Mouse (Mus musculus) heart, embryonic 13.5 days (tissue): ENCODE results near the gene Tmem121. TPM values are rescaled to one million over a fixed set of nuclear protein-coding genes. Genes with fewer than 3 reads are reported as not detected.

Source experiments
- ATAC-seq: fragments of 200-750 bp; cut with Nextera tagmentation; 2 replicates; pipeline ENCODE4 v1.8.0; 2017; ENCODE audit warnings: moderate TSS enrichment; ENCODE audit not compliant: insufficient number of reproducible peaks, low FRiP score, low TSS enrichment; ENCODE audit errors: extremely low read depth
- H3K27ac ChIP-seq: fragments of 300-500 bp; sonication (generic); replicated peaks from 2 replicates; pipeline ENCODE4 v1.5.1; 2015; ENCODE audit warnings: moderate library complexity, mild to moderate bottlenecking, inconsistent platforms
- H3K27me3 ChIP-seq: fragments of 300-500 bp; sonication (generic); replicated peaks from 2 replicates; pipeline ENCODE4 v1.6.1; 2015; ENCODE audit warnings: mild to moderate bottlenecking, inconsistent platforms
- H3K36me3 ChIP-seq: fragments of 300-500 bp; sonication (generic); 2 replicates; pipeline ENCODE4 v1.6.1; 2015; ENCODE audit warnings: mild to moderate bottlenecking, inconsistent platforms
- H3K4me1 ChIP-seq: fragments of 300-500 bp; sonication (generic); 2 replicates; pipeline ENCODE4 v1.6.1; 2015; ENCODE audit warnings: inconsistent platforms
- H3K4me2 ChIP-seq: fragments of 300-500 bp; sonication (generic); 2 replicates; pipeline ENCODE4 v1.6.1; 2015; ENCODE audit warnings: inconsistent platforms, mild to moderate bottlenecking, moderate library complexity
- H3K4me3 ChIP-seq: fragments of 300-500 bp; sonication (generic); 2 replicates; pipeline ENCODE4 v1.5.1; 2015; ENCODE audit warnings: moderate library complexity, mild to moderate bottlenecking, inconsistent platforms
- H3K9ac ChIP-seq: fragments of 300-500 bp; sonication (generic); 2 replicates; pipeline ENCODE4 v1.6.1; 2015; ENCODE audit warnings: inconsistent platforms, mild to moderate bottlenecking, moderate library complexity
- H3K9me3 ChIP-seq: fragments of 300-500 bp; sonication (generic); 2 replicates; pipeline ENCODE4 v1.6.1; 2016; ENCODE audit warnings: inconsistent platforms
- WGBS: fragments of 180-500 bp; shearing (Covaris S2); methylation state at CpG from one replicate; pipeline ENCODE4 v1.1.7; 2015; ENCODE audit warnings: mixed read lengths; 5-methylcytosine and 5-hydroxymethylcytosine counted together
- polyA plus RNA-seq: library from polyadenylated mRNA; unstranded; fragments of >200 nt; fragmentation: Nextera tagmentation; extraction: Ambion mirVana; gene quantifications from 2 replicates; pipeline ENCODE4 v1.2.1, GENCODE M21; 2015

Gene Tmem121
- polyA plus RNA-seq, 1 experiment from 2014 or later = 3.1 TPM

DNA sequence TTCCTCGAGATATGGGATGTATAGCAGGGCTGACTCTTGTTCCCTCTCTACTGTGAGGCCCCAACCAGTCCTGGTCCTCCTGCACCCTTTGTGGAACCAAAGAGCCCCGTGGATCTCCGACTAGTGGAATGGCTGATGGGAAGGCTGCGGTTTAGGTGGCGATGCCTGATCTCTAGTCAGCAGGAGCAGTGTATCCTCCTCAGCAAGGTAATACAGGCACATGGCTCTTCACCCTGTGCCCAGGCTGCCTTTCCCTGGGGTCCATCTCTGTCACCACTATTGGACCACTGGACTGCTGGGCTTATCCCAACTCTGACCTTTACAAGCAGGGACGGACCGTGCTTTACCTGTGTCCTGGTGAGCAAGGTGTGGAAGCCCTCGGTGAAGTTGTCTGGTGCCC lies 28.2 kb upstream of the Tmem121 start:
- Histone ChIP-seq H3K9me3 (no peaks in the 10 kb centered on the region), H3K4me3 (peak overlapping the region; percentile 72; the same call in 1 of the 2 replicates), H3K27me3 (no peaks in the 10 kb centered on the region), H3K36me3 (peaks cover 18% of the 10 kb centered on the region), H3K4me1 (peaks cover 33% of the 10 kb centered on the region), H3K9ac (peak overlapping the region; percentile 81; the same call in 1 of the 2 replicates), H3K27ac (no peak overlapping the region), H3K4me2 (peak overlapping the region; percentile 92)
- 93% methylated on average over 8 of the region's 8 CpGs for WGBS
- ATAC-seq = no peak

DNA sequence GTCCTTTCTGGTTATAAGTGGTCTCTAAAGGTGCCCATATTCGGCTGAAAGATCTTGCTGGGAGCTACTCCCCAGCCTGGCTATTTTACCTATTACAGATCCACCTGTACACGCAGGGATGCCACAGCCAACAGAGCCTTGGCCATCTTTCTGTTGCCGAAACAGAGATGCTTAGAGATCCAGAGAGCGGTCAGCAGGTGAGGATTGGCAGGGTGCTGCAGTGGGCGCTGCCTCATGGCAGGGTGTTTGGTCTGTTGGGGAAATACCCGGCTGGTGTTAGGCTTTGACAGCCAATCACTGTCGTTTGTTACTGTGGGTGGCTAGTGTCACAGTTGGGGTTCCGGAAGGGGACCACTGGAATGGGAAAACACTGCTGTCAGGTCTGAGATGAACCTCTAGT lies 27.8 kb upstream of the Tmem121 start:
- no peaks in the 10 kb centered on the region for H3K9me3 ChIP-seq
- WGBS = 88% methylated on average over 8 of the region's 8 CpGs
- H3K4me1 ChIP-seq = peaks cover 29% of the 10 kb centered on the region
- no peak overlapping the region for H3K9ac ChIP-seq
- H3K4me2 ChIP-seq = no peak overlapping the region
- no peak overlapping the region for H3K27ac ChIP-seq
- ATAC-seq = no peak
- no peaks in the 10 kb centered on the region for H3K27me3 ChIP-seq
- no peak overlapping the region for H3K4me3 ChIP-seq
- peaks cover 20% of the 10 kb centered on the region for H3K36me3 ChIP-seq

DNA sequence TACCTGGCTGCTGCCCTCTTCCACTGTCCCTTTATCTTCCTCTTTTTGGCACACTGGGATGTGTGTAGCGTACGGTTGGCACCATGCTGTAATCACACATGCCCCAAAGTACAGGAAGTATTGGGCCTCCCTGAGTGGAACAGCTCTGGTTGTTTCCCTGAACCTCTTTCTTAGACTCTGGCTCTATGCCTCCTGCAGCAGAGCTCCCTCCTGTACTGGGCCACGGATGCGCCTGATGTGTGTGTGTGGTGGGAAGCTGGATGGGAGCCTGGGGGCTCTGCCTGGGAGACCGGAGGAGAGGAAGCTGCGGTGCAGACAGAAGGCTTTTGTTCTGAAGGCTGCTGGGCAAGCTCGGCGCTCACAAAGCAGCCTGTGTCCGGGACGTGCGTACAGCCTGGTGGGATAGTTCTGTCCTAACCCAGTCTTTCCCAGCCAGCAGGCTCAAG lies 22.1 kb upstream of the Tmem121 start:
- Histone ChIP-seq H3K9me3 (no peaks in the 10 kb centered on the region), H3K36me3 (peaks cover 29% of the 10 kb centered on the region), H3K9ac (no peak overlapping the region), H3K4me3 (no peak overlapping the region), H3K4me2 (no peak overlapping the region), H3K27me3 (no peaks in the 10 kb centered on the region), H3K27ac (0 out of 2 replicates have a peak overlapping the region, but pooled peaks have one; percentile 3), H3K4me1 (no peaks in the 10 kb centered on the region)
- no peak for ATAC-seq
- WGBS = 81% methylated on average over 11 of the region's 11 CpGs

DNA sequence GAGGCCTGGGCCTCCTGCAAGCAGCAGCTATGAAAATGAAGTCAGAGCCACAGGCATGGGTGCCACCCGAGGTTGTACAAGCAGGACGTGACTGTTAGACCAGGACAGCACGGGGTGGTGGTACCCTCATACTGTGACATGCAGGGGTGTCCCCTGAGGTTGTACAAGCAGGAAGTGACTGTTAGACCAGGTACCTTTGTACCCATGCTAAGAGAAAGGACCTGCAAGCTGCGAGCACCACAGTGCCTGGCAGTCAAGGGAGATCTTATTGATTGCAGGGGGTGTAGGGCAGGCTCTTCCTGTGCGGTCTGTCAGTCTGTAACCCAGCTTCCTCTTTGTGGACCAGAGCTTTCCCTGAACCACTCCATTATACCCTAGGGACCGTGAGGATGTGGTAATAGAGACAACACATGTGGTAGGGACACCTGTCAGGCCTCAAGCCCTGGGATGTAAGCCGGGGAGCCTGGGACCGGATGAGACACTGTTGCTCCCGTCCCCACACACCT lies 17.6 kb upstream of the Tmem121 start:
- no peak overlapping the region for H3K27ac ChIP-seq
- peaks cover 14% of the 10 kb centered on the region for H3K36me3 ChIP-seq
- no peak overlapping the region for H3K4me3 ChIP-seq
- no peak overlapping the region for H3K4me2 ChIP-seq
- WGBS = 73% methylated on average over 9 of the region's 9 CpGs
- H3K27me3 ChIP-seq = no peaks in the 10 kb centered on the region
- no peak overlapping the region for H3K9ac ChIP-seq
- H3K4me1 ChIP-seq = no peaks in the 10 kb centered on the region
- H3K9me3 ChIP-seq = no peaks in the 10 kb centered on the region
- ATAC-seq = no peak

DNA sequence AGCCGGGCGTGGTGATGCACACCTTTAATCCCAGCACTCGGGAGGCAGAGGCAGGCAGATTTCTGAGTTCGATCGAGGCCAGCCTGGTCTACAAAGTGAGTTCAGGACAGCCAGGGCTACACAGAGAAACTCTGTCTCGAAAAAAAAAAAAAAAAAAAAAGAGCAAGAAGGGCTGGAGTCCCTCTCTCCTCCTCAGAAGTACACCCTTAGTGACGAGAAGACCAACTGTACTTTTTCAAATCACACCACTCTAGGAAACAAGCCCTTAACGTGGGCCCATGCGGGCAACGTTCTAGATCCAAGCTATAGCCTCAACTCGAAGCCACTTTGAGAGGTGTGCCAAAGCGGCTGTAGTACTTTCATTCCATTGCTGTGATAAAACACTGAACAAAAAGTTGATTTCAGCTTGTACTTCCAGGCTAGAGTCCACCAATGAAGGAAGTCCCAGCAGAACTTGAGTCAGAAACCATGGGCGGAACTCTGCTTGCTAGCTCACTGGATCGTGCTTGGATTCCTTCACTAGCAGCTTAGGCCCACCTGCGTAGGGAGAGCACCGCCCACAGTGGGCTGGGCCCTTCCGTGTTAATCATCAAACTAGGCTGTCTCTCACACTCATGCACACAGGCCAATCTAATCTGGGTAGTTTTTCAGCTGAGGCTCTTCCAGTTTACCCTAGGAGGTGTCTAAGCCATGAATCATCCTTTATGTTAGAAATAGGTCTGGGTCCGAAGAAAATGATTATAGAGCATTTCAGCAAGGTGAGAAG lies 8.6 kb upstream of the Tmem121 start:
- ATAC-seq = no peak
- H3K4me2 ChIP-seq = no peak overlapping the region
- H3K4me3 ChIP-seq = no peak overlapping the region
- no peaks in the 10 kb centered on the region for H3K27me3 ChIP-seq
- no peaks in the 10 kb centered on the region for H3K36me3 ChIP-seq
- no peak overlapping the region for H3K9ac ChIP-seq
- 79% methylated on average over 18 of the region's 18 CpGs for WGBS
- H3K9me3 ChIP-seq = no peaks in the 10 kb centered on the region
- H3K4me1 ChIP-seq = no peaks in the 10 kb centered on the region
- no peak overlapping the region for H3K27ac ChIP-seq

DNA sequence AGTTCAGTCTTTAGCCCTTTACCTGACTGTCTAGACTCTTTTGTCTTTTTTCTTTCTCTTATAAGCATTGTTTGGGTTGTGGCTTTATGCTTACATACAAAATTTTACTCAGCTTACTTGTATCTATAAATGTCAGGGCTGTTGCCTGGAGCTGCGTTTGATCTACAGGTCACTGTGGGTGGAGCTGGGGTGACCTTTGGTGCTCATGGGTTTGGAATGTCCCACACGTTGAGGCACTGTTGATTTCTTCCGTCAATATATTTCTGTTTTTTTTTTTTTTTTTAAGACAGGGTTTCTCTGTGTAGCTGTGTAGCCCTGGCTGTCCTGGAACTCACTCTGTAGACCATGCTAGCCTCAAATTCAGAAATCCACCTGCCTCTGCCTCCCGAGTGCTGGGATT lies 4.7 kb upstream of the Tmem121 start:
- H3K27me3 ChIP-seq = peaks cover 26% of the 10 kb centered on the region
- no peak overlapping the region for H3K4me2 ChIP-seq
- no peak overlapping the region for H3K4me3 ChIP-seq
- peaks cover 5% of the 10 kb centered on the region for H3K4me1 ChIP-seq
- no peaks in the 10 kb centered on the region for H3K9me3 ChIP-seq
- WGBS = 53% methylated on average over 4 of the region's 4 CpGs
- H3K27ac ChIP-seq = no peak overlapping the region
- ATAC-seq = no peak
- H3K9ac ChIP-seq = no peak overlapping the region
- H3K36me3 ChIP-seq = no peaks in the 10 kb centered on the region

DNA sequence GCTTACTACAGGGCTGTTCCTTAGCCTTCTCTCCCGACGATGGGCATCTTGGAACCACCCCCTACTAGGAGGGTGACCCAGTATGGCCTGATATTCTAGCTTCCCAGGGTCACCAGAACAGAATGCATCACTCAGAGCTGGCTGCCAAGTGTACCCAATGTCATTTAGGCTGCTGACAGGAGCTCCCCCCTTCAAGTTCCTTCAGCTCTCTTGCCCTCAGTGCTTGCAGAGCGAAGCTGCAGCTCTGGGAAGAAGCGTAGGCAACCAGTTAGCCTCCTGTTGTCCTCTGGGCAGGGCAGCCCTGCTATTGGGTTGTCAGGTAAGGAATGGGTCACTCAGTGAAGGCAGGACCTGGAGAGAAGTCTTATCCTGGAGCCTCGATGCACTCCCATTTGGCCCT lies 785 bp upstream of the Tmem121 start:
- no peak overlapping the region for H3K9ac ChIP-seq
- H3K27ac ChIP-seq = no peak overlapping the region
- H3K36me3 ChIP-seq = no peaks in the 10 kb centered on the region
- no peak overlapping the region for H3K4me3 ChIP-seq
- H3K9me3 ChIP-seq = no peaks in the 10 kb centered on the region
- 57% methylated on average over 5 of the region's 5 CpGs for WGBS
- ATAC-seq = no peak
- peaks cover 59% of the 10 kb centered on the region for H3K27me3 ChIP-seq
- H3K4me2 ChIP-seq = peak overlapping the region; percentile 91
- peaks cover 26% of the 10 kb centered on the region for H3K4me1 ChIP-seq

DNA sequence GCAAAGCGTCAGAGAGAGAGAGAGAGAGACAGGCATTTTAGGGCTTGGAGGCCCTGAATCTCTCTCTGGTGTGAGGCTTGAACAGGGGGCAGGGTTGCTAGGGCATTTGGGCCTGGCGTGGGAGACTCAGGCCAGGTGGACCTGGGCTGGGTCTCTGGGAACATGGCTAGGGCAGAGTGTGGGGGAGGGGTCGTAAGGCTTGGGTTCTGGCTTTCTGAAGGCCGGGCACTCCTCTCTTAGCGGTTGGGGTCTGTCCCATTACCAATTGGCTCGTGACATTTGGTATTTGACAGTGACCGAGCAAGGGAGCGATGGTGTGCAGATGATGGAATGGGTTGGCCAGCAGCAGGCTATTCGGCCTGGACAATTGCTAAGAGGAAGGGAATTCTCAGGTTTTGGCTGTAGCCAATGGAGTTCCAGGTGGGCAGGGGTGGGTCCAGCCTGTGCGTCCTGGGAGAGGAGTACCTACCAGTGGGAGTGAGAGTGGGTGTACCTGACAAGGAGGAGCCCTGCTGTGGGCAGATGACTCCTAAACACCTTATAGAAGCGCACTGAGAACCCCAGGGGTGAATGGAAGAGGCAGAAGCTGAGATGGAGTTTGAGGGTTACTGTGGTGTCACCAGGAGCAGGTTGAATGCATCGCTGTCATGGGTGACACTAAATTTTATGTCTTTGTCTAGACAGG lies 738 bp downstream of the Tmem121 start:
- peaks cover 26% of the 10 kb centered on the region for H3K4me1 ChIP-seq
- no peaks in the 10 kb centered on the region for H3K9me3 ChIP-seq
- peak overlapping the region; percentile 81 for H3K9ac ChIP-seq
- H3K27me3 ChIP-seq = peaks cover 59% of the 10 kb centered on the region
- no peak for ATAC-seq
- peak overlapping the region; percentile 64 for H3K4me3 ChIP-seq
- 43% methylated on average over 12 of the region's 12 CpGs for WGBS
- peak overlapping the region; percentile 91 for H3K4me2 ChIP-seq
- H3K27ac ChIP-seq = no peak overlapping the region
- H3K36me3 ChIP-seq = no peaks in the 10 kb centered on the region

DNA sequence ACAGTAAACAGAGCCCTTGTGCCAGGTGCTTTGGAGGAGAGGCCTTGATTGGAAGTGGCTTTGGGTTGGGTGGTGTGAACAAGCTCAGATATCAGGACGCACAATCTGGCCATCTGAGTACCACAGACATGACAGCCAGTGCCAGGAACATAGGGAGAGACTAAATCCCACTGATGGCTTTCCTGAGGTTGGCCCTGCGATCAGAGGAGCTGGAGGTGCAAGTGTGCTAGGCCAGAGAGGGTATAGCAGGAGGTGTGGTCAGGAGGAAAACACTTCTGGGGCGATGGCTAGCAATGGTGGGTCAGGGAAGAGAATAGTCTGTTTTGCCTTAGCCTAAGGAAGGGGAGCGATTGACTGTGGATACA lies 1.3 kb downstream of the Tmem121 start:
- H3K4me3 ChIP-seq = peak overlapping the region; percentile 52
- peak overlapping the region; percentile 91 for H3K4me2 ChIP-seq
- H3K4me1 ChIP-seq = peaks cover 26% of the 10 kb centered on the region
- no peak for ATAC-seq
- peaks cover 59% of the 10 kb centered on the region for H3K27me3 ChIP-seq
- no peak overlapping the region for H3K27ac ChIP-seq
- 47% methylated on average over 4 of the region's 4 CpGs for WGBS
- peak overlapping the region; percentile 67 for H3K9ac ChIP-seq
- H3K9me3 ChIP-seq = no peaks in the 10 kb centered on the region
- no peaks in the 10 kb centered on the region for H3K36me3 ChIP-seq

DNA sequence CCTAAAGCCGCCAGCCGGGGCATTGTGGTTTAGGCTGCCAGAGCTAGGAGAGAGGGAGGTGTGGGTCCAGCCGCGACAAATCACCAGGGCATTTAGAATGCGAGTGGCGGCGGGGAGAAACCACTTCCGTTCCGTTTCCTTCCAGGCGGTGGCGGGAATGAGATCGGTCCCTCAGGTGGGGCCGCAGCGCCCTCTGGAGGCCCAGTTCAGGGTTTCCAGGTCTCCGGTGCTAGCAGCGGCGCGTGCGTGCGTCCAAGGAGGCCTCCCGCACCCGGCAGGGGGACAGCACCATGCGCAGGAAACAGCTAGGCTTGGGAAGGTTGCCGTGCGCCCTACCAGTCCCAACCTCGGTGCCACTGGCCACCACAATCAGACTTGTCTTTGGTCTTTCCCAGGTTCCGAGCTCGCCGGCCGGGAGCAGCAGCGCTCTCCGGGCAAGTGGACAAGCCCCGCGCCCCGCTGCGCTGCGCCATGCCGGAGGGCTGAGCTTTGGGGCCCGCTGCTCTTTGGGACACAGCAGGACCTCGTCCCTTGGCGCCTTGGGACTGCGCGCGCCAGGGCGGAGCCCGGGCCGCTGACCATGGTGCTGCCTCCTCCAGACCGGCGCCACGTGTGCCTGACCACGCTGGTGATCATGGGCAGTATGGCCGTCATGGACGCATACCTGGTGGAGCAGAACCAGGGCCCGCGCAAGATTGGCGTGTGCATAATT lies 2.0 kb downstream of the Tmem121 start:
- peak overlapping the region; percentile 91 for H3K4me2 ChIP-seq
- H3K27me3 ChIP-seq = peaks cover 59% of the 10 kb centered on the region
- peak overlapping the region; percentile 67 for H3K9ac ChIP-seq
- ATAC-seq = no peak
- peak overlapping the region; percentile 52 for H3K4me3 ChIP-seq
- H3K27ac ChIP-seq = no peak overlapping the region
- H3K9me3 ChIP-seq = no peaks in the 10 kb centered on the region
- H3K36me3 ChIP-seq = no peaks in the 10 kb centered on the region
- 1% methylated on average over 56 of the region's 56 CpGs for WGBS
- H3K4me1 ChIP-seq = peaks cover 26% of the 10 kb centered on the region

- no peak overlapping the region for H3K9ac ChIP-seq
- ATAC-seq = no peak
- H3K9me3 ChIP-seq = no peaks in the 10 kb centered on the region
- peaks cover 57% of the 10 kb centered on the region for H3K27me3 ChIP-seq
- no peak overlapping the region for H3K27ac ChIP-seq
- H3K4me2 ChIP-seq = peak overlapping the region; percentile 91
- whole genome bisulfite sequencing = 71% methylated on average over 51 of the region's 51 CpGs
- H3K36me3 ChIP-seq = no peaks in the 10 kb centered on the region
- H3K4me3 ChIP-seq = peak overlapping the region; percentile 52
- peaks cover 26% of the 10 kb centered on the region for H3K4me1 ChIP-seq
Observed at GRCm38 (mm10) chr12:113188349-113189055, 2.8 kb downstream of the Tmem121 start.
